Mouse (Mus musculus): Measurements from ENCODE around the gene Prmt8.

DNA sequence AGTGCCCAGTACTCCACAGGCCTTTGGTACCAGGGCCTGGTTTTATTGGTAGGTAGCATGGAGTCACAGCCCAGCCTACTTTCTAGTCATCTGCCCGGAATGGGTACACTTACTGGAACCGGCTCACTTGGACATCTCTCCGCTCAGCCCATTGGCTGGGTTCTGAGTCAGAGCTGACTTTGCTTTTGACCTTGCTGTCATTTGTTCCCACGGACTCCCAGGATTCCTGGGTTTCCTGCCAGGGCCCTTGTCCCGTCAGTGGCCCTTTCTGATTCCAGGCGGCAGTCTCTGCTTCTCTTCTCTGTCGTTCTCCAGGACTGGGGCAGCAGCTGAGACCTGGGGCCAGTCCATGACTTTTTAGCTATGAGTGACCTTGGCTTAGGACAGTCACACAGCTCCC lies 97.2 kb downstream of the Prmt8 start:
- TF ChIP-seq POLR2A (IDR thresholded peaks at IDR 0.05; ENCODE audit: low read depth, low read length) (no peak), CTCF (IDR thresholded peaks at IDR 0.05; ENCODE audit: extremely low read depth, insufficient read depth, insufficient read length, insufficient replicate concordance) (no peak)
